Mouse (Mus musculus) left cerebral cortex, postnatal 10 days (tissue): ENCODE measurements at regions not wholly inside any gene's neighbourhood (a gene's known extent, or its start where the extent isn't known, plus 50 kb on each side); places are given as distances from the start of the nearest gene placed in this dataset.
"Not testable (repeated sequence)": the region's sequence is repeated elsewhere in the genome, so short reads cannot be mapped to it uniquely, and the experiment has no call there.

Experiments used
- DNase-seq, 2 experiments: peaks; one replicate each; pipeline ENCODE4 v3.0.0; 2021 to 2022; ENCODE audit warnings: low spot score in 2 of 2, mixed read lengths in 1 of 2; ENCODE audit errors: extremely low spot score in 1 of 2
- intact Hi-C: fragments of 180-260 bp; cut with DNase I; formaldehyde crosslinking; loops from one replicate; pipeline ENCODE4 v1.15.1; 2025

DNA sequence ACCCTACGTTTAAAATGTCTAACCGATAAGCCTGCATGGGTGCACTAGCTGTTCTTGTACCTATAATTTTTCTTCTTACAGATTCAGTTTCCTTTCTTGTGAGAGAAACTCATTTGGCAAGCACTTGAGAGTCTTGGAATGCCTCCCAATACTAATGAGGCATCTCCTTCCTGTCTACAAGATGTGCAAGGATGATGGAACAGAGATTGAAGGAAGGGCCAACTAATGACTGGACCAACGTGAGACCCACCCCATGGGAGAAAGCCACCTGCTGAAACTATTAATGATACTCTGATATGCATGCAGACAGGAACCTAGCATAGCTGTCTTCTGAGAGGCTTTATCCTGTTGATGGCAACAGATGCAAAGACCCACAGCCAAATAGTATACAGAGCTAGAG lies 179.9 kb upstream of the Slitrk6 start:
- peak in 1 of 2 experiments; percentile 1 for DNase-seq
- intact Hi-C loops = no loop called here

DNA sequence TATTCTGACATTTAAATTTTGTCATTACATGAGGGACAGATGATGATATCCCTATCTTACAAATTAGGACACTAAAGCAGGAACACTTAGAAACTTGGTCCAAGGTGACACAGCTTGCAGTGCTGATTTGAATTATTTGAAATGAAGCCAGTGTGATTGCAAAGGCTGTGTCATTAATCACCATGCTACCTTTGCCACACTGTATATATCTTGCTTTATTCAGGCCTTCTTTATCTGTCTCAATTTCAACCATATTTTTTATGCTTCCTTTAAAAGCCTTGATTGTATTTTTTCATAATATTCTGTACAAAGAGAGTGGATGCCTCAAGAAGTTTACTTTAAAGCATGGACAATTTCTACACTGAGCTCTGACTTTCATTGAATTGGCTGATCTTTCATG lies 167.0 kb upstream of the Slitrk6 start:
- no peak for DNase-seq
- intact Hi-C loops = no loop called here

DNA sequence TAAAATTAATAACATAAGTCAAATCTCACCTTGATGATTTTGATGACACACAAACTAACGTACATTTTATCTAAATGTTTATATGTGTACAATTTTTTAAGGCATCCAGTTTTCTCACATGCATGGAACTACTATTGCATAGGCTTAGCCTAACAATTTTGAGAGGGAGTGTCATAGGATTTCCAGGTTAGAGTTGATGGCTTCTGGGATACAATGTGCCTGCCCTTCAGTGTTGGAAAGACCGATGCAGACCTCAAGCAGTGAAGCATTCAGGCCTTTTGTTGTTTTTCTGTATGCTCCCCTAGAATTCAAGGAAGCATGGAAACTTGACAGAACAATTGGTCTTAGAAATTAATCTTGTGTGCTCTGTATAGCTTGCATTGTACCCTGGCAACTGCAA lies 158.4 kb upstream of the Slitrk6 start:
- intact Hi-C loops = no loop called here
- no peak for DNase-seq

DNA sequence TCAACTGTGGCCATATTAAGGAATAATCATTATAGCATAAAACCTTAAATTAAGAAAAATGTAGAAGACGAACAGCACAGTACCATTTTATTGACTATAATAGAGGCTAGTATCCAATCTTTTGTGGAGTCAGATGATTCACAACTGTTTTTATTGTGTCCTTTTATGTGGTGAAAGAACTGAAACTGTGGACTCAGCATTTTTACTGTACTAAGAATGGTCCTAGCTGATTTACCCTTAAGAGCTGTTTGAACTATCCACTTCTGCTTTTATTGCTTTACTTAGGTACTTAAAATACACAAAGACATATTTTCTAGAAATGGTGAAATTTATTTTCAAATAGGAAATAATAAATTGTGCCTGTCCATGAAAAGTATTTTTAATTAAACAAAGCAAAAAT lies 137.9 kb upstream of the Slitrk6 start:
- intact Hi-C loops = no loop called here

DNA sequence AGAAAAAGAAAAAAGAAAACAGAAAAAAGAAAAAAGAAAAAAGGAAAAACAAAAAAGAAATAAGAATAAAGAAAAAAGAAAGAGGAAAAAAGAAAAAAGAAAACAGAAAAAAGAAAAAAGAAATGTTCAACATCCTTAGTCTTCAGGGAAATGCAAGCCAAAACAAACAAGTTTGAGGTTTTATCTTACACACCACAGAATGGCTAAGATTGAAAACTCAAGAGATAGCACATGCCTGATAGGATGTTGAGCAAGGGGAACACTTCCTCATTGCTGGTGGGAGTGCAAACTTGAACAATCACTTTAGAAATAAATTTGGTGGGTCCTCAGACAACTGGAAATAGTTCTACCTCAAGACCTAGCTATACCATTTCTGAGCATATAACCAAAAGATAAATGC lies 116.4 kb upstream of the Slitrk6 start:
- no peak for DNase-seq
- intact Hi-C loops = no loop called here

More for the DNA sequence above, 137.9 kb upstream of the Slitrk6 start:
- DNase-seq = no peak

DNA sequence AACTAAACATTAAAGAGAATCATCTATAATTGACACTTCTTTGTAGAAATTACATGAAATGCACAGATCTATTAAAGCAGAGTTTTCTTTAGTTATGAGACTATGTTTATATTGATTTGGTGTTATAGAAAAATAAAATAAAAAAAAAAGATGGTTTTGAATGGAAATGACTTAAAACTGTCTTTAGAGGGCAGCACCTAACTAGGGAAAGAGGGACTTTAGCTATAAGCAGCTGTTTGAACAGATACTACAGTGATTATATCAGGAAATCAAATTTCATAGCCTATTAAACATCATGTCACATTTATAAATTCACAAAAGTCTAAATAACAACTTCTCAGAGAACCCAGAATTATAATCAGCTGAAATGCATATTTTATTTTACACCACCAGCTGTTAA lies 69.7 kb upstream of the Slitrk6 start:
- no peak for DNase-seq
- intact Hi-C loops = loop anchor here (5.0 kb wide), 1 partner anchor 848 kb away; no protein-coding TSS in a partner anchor

DNA sequence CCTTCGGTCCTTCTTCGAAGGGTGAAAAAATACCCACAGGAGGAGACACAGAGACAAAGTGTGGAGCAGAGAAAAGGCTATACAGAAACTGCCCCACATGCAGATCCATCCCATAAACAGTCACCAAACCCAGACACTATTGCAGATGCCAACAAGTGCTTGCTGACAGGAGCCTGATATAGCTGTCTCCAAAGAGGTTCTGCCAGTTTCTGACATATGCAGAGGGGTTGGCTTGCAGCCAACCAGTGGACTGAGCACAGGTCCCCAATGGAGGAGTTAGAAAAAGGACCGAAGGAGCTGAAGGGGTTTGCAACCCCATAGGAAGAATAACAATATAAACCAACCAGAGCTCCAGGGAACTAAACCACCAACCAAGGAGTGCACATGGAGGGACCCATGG lies 67.2 kb upstream of the Slitrk6 start:
- intact Hi-C loops, DNase-seq: not testable (repeated sequence)
